Mouse (Mus musculus): ENCODE results near the gene Bola2. TPM values are rescaled to one million over a fixed set of nuclear protein-coding genes. Genes with fewer than 3 reads are reported as not detected.
"Not testable (repeated sequence)": the region's sequence is repeated elsewhere in the genome, so short reads cannot be mapped to it uniquely, and the experiment has no call there.

The Bola2 gene
- total RNA-seq, 2 experiments from 2014 or later: 85.4 to 98.8 TPM

- no peak for DNase-seq (ENCODE audit: low spot score in 2 of 2)
These were observed 12.4 kb downstream of the Bola2 start, which contains the start of gene Coro1a for GRCm38 (mm10) chr7:126707442-126708174. Gene Coro1a, minus strand, starts transcription at chr7:126707787.

GRCm38 (mm10) chr7:126708175-126708952 lies 13.2 kb downstream of the Bola2 start:
- no peak for DNase-seq (ENCODE audit: low spot score in 2 of 2)

- DNase-seq (ENCODE audit: low spot score in 2 of 2): no peak
These were observed 15.1 kb downstream of the Bola2 start for GRCm38 (mm10) chr7:126710266-126710665.

GRCm38 (mm10) chr7:126711910-126712309 lies 16.7 kb downstream of the Bola2 start:
- DNase-seq (ENCODE audit: low spot score in 2 of 2): no peak

GRCm38 (mm10) chr7:126715679-126716078 lies 20.5 kb downstream of the Bola2 start:
- no peak for DNase-seq (ENCODE audit: low spot score in 2 of 2)

- no peak for DNase-seq (ENCODE audit: low spot score in 2 of 2)
These were observed 22.4 kb downstream of the Bola2 start for GRCm38 (mm10) chr7:126717566-126717965.

- no peak for DNase-seq (ENCODE audit: low spot score in 2 of 2)
These were observed 23.7 kb downstream of the Bola2 start for GRCm38 (mm10) chr7:126718787-126719337.

GRCm38 (mm10) chr7:126721635-126722034 lies 26.4 kb downstream of the Bola2 start:
- DNase-seq (ENCODE audit: low spot score in 2 of 2): no peak

- no peak for DNase-seq (ENCODE audit: low spot score in 2 of 2)
These were observed 29.9 kb downstream of the Bola2 start for GRCm38 (mm10) chr7:126725077-126725476.

GRCm38 (mm10) chr7:126725667-126726066 lies 30.5 kb downstream of the Bola2 start:
- DNase-seq (ENCODE audit: low spot score in 2 of 2): no peak

- DNase-seq (ENCODE audit: low spot score in 2 of 2): not testable (repeated sequence)
These were observed 35.1 kb downstream of the Bola2 start for GRCm38 (mm10) chr7:126730256-126730789.

- no peak for DNase-seq (ENCODE audit: low spot score in 2 of 2)
These were observed 40.9 kb downstream of the Bola2 start for GRCm38 (mm10) chr7:126736122-126736521.

- DNase-seq (ENCODE audit: low spot score in 2 of 2): no peak
These were observed 44.4 kb downstream of the Bola2 start for GRCm38 (mm10) chr7:126739551-126739950.

- DNase-seq (ENCODE audit: low spot score in 2 of 2): no peak
These were observed 45.0 kb downstream of the Bola2 start for GRCm38 (mm10) chr7:126740132-126740735.

- no peak for DNase-seq (ENCODE audit: low spot score in 2 of 2)
These were observed 45.8 kb downstream of the Bola2 start for GRCm38 (mm10) chr7:126740977-126741376.

GRCm38 (mm10) chr7:126741452-126741851 lies 46.3 kb downstream of the Bola2 start:
- DNase-seq (ENCODE audit: low spot score in 2 of 2): no peak

- DNase-seq (ENCODE audit: low spot score in 2 of 2): no peak
These were observed 46.8 kb downstream of the Bola2 start for GRCm38 (mm10) chr7:126741964-126742482.

- no peak for DNase-seq (ENCODE audit: low spot score in 2 of 2)
These were observed 50.9 kb downstream of the Bola2 start for GRCm38 (mm10) chr7:126746066-126746465.

- no peak for DNase-seq (ENCODE audit: low spot score in 2 of 2)
These were observed 51.6 kb downstream of the Bola2 start for GRCm38 (mm10) chr7:126746798-126747197.

GRCm38 (mm10) chr7:126748824-126749223 lies 53.6 kb downstream of the Bola2 start:
- no peak for DNase-seq (ENCODE audit: low spot score in 2 of 2)
